Mouse (Mus musculus): ENCODE results near the gene Cnpy2. TPM values are rescaled to one million over a fixed set of nuclear protein-coding genes. Genes with fewer than 3 reads are reported as not detected.

Cnpy2 gene
- polyA plus RNA-seq, 1 experiment from 2014 or later = 194 TPM

DNA sequence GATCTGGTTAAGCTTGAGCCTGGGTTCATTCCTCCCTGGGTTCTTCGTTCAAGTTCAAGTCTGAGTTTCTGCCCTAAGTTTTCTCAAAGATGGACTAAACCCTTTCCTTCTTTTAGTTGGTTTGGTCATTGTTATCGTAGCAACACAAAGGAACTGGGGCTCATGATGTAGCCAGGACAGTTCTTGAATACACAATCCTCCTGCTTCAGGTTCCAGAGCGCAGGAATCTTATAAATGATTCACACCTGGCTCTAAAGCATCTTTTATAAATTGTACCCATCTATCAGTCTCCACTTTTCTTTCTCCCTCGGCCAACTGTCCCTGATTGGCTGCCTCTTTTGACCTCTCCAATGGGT, 53.8 kb downstream of the Cnpy2 start:
- Histone ChIP-seq H3K36me3 (ENCODE audit: control insufficient read depth, insufficient read depth, low read length) (peaks cover 28% of the 10 kb centered on the region), H3K9ac (replicated peaks; ENCODE audit: low read length) (peak overlapping the region; percentile 99), H3K4me3 (replicated peaks; ENCODE audit: low read depth, low read length) (peak overlapping the region; percentile 99), H3K27me3 (ENCODE audit: control insufficient read depth, insufficient read depth, low read length) (no peaks in the 10 kb centered on the region), H3K27ac (replicated peaks; ENCODE audit: low read depth, low read length) (peak overlapping the region; percentile 96), H3K4me2 (ENCODE audit: low read length) (peak overlapping the region; percentile 79), H3K9me3 (ENCODE audit: control insufficient read depth, low read length) (no peaks in the 10 kb centered on the region), H3K4me1 (ENCODE audit: control insufficient read depth, insufficient read depth, low read length) (peaks cover 15% of the 10 kb centered on the region)
- DNase-seq (no peak), ATAC-seq (ENCODE audit: low FRiP score, low TSS enrichment) (no peak)
- WGBS = 46% methylated on average over 4 of the region's 4 CpGs

- ATAC-seq (ENCODE audit: low FRiP score, low TSS enrichment) (peak; percentile 93), DNase-seq (peak; percentile 92)
- H3K4me2 ChIP-seq (ENCODE audit: low read length) = peak within 1 kb of the TSS; percentile 79
- H3K27me3 ChIP-seq (ENCODE audit: control insufficient read depth, insufficient read depth, low read length) = no peaks in the 10 kb centered on the region
- H3K9me3 ChIP-seq (ENCODE audit: control insufficient read depth, low read length) = no peaks in the 10 kb centered on the region
- H3K36me3 ChIP-seq (ENCODE audit: control insufficient read depth, insufficient read depth, low read length) = peaks cover 32% of the 10 kb centered on the region
- H3K4me3 ChIP-seq (replicated peaks; ENCODE audit: low read depth, low read length) = peak within 1 kb of the TSS; percentile 99
- peaks cover 15% of the 10 kb centered on the region for H3K4me1 ChIP-seq (ENCODE audit: control insufficient read depth, insufficient read depth, low read length)
- peak within 1 kb of the TSS; percentile 99 for H3K9ac ChIP-seq (replicated peaks; ENCODE audit: low read length)
- H3K27ac ChIP-seq (replicated peaks; ENCODE audit: low read depth, low read length) = peak within 1 kb of the TSS; percentile 96
- WGBS = under 1% methylated on average over 48 of the region's 73 CpGs
Measured at GRCm38 (mm10) chr10:128376455-128377211, 54.4 kb downstream of the Cnpy2 start, which contains the start of gene Ankrd52. TSS of gene Ankrd52 (plus strand) at chr10:128377115.

Other genes starting within 250 kb of the Cnpy2 start
- 1,898 and 2,035 TPM in 2 replicates for gene Atp5b, start 239.2 kb upstream of the Cnpy2 start, polyA plus RNA-seq (2014; fragmentation: Nextera tagmentation; extraction: Ambion mirVana)
- 14.8 and 19.4 TPM in 2 replicates for gene Baz2a, start 230.9 kb upstream of the Cnpy2 start, polyA plus RNA-seq (2014; fragmentation: Nextera tagmentation; extraction: Ambion mirVana)
- 5.0 and 7.1 TPM in 2 replicates for gene Rbms2, start 142.2 kb upstream of the Cnpy2 start, polyA plus RNA-seq (2014; fragmentation: Nextera tagmentation; extraction: Ambion mirVana)
- 0.70 and 1.3 TPM in 2 replicates for gene Gls2, start 128.0 kb upstream of the Cnpy2 start, polyA plus RNA-seq (2014; fragmentation: Nextera tagmentation; extraction: Ambion mirVana)
- 15.1 and 16.8 TPM in 2 replicates for gene Spryd4, start 110.7 kb upstream of the Cnpy2 start, polyA plus RNA-seq (2014; fragmentation: Nextera tagmentation; extraction: Ambion mirVana)
- gene Mip, start 96.6 kb upstream of the Cnpy2 start, polyA plus RNA-seq (2014; fragmentation: Nextera tagmentation; extraction: Ambion mirVana) = 0.12 and 0.17 TPM in 2 replicates
- 13.5 and 19.5 TPM in 2 replicates for gene Timeless, start 90.4 kb upstream of the Cnpy2 start, polyA plus RNA-seq (2014; fragmentation: Nextera tagmentation; extraction: Ambion mirVana)
- not detected in 2 replicates for gene Apon, start 68.4 kb upstream of the Cnpy2 start, polyA plus RNA-seq (2014; fragmentation: Nextera tagmentation; extraction: Ambion mirVana)
- not detected in 2 replicates for gene Apof, start 53.8 kb upstream of the Cnpy2 start, polyA plus RNA-seq (2014; fragmentation: Nextera tagmentation; extraction: Ambion mirVana)
- gene Stat2, start 51.9 kb upstream of the Cnpy2 start, polyA plus RNA-seq (2014; fragmentation: Nextera tagmentation; extraction: Ambion mirVana) = 12.2 and 23.0 TPM in 2 replicates
- 0.22 TPM in 1 of 2 replicates, not detected in the other for gene Il23a, start 23.7 kb upstream of the Cnpy2 start, polyA plus RNA-seq (2014; fragmentation: Nextera tagmentation; extraction: Ambion mirVana)
- gene Pan2, start 19.1 kb upstream of the Cnpy2 start, polyA plus RNA-seq (2014; fragmentation: Nextera tagmentation; extraction: Ambion mirVana) = 18.5 and 23.0 TPM in 2 replicates
- 221 and 247 TPM in 2 replicates for gene Cs, start 15.3 kb downstream of the Cnpy2 start, polyA plus RNA-seq (2014; fragmentation: Nextera tagmentation; extraction: Ambion mirVana)
- 50.5 and 53.0 TPM in 2 replicates for gene Coq10a, start 46.5 kb downstream of the Cnpy2 start, polyA plus RNA-seq (2014; fragmentation: Nextera tagmentation; extraction: Ambion mirVana)
- 13.3 and 14.1 TPM in 2 replicates for gene Ankrd52, start 54.7 kb downstream of the Cnpy2 start, polyA plus RNA-seq (2014; fragmentation: Nextera tagmentation; extraction: Ambion mirVana)
- gene Slc39a5, start 78.8 kb downstream of the Cnpy2 start, polyA plus RNA-seq (2014; fragmentation: Nextera tagmentation; extraction: Ambion mirVana) = not detected in 2 replicates
- 142 and 144 TPM in 2 replicates for gene Nabp2, start 89.0 kb downstream of the Cnpy2 start, polyA plus RNA-seq (2014; fragmentation: Nextera tagmentation; extraction: Ambion mirVana)
- 80.3 and 96.2 TPM in 2 replicates for gene Rnf41, start 89.2 kb downstream of the Cnpy2 start, polyA plus RNA-seq (2014; fragmentation: Nextera tagmentation; extraction: Ambion mirVana)
- gene Smarcc2, start 136.8 kb downstream of the Cnpy2 start, polyA plus RNA-seq (2014; fragmentation: Nextera tagmentation; extraction: Ambion mirVana) = 172 and 229 TPM in 2 replicates
- 750 and 787 TPM in 2 replicates for gene Myl6, start 171.7 kb downstream of the Cnpy2 start, polyA plus RNA-seq (2014; fragmentation: Nextera tagmentation; extraction: Ambion mirVana)
- 5.3 and 6.8 TPM in 2 replicates for gene Myl6b, start 176.2 kb downstream of the Cnpy2 start, polyA plus RNA-seq (2014; fragmentation: Nextera tagmentation; extraction: Ambion mirVana)
- 6.0 and 10.9 TPM in 2 replicates for gene Esyt1, start 203.4 kb downstream of the Cnpy2 start, polyA plus RNA-seq (2014; fragmentation: Nextera tagmentation; extraction: Ambion mirVana)
- 17.6 and 19.6 TPM in 2 replicates for gene Zc3h10, start 225.3 kb downstream of the Cnpy2 start, polyA plus RNA-seq (2014; fragmentation: Nextera tagmentation; extraction: Ambion mirVana)
- 2,375 and 2,760 TPM in 2 replicates for gene Rpl41, start 226.8 kb downstream of the Cnpy2 start, polyA plus RNA-seq (2014; fragmentation: Nextera tagmentation; extraction: Ambion mirVana)
- gene Pa2g4, start 243.5 kb downstream of the Cnpy2 start, polyA plus RNA-seq (2014; fragmentation: Nextera tagmentation; extraction: Ambion mirVana) = 122 and 142 TPM in 2 replicates